Mouse (Mus musculus): ENCODE measurements at regions not wholly inside any gene's neighbourhood (a gene's known extent, or its start where the extent isn't known, plus 50 kb on each side); places are given as distances from the start of the nearest gene placed in this dataset.
A peak's percentile ranks its signal among the peaks of the same experiment; 100 is the strongest.

GRCm38 (mm10) chr3:18928401-18929104 lies 699.9 kb downstream of the 1700064H15Rik start:
- Histone ChIP-seq H3K9ac (replicated peaks; ENCODE audit: low read depth, low read length) (no peak overlapping the region), H3K4me2 (ENCODE audit: low read length) (no peak overlapping the region), H3K27ac (ENCODE audit: low read length) (no peak overlapping the region), H3K27me3 (replicated peaks; ENCODE audit: control insufficient read depth, insufficient read depth, low read length) (no peaks in the 10 kb centered on the region), H3K9me3 (ENCODE audit: control insufficient read depth, low read length) (no peaks in the 10 kb centered on the region), H3K36me3 (ENCODE audit: control insufficient read depth, insufficient read depth) (no peaks in the 10 kb centered on the region), H3K4me3 (replicated peaks; ENCODE audit: low read length) (no peak overlapping the region), H3K4me1 (replicated peaks; ENCODE audit: control insufficient read depth, insufficient read depth, low read length) (peaks cover 5% of the 10 kb centered on the region)
- no peak for ATAC-seq
- WGBS = 78% methylated on average over 3 of the region's 3 CpGs

DNA sequence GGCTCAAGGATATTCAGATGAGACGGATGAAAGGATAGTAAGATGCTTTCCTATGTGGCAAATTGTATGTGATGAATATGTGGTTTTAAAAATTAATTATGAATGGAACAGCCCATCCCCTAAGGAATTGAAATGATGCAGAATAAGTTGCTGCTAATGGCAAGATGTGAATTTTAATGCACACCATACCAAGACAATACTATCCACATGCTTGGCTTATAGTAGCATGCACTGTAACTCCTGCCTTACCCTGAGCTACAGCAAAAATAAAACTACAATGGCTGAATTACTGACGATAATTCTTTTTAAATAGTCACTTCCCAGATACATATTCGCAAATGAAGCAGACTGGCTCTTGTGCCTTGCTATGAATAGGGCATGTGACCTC lies 699.4 kb downstream of the 1700064H15Rik start:
- WGBS = 85% methylated on average over 3 of the region's 3 CpGs
- no peaks in the 10 kb centered on the region for H3K27me3 ChIP-seq (replicated peaks; ENCODE audit: control insufficient read depth, insufficient read depth, low read length)
- no peak for ATAC-seq
- H3K27ac ChIP-seq (ENCODE audit: low read length) = no peak overlapping the region
- no peak overlapping the region for H3K4me3 ChIP-seq (replicated peaks; ENCODE audit: low read length)
- no peak overlapping the region for H3K9ac ChIP-seq (replicated peaks; ENCODE audit: low read depth, low read length)
- peaks cover 8% of the 10 kb centered on the region for H3K4me1 ChIP-seq (replicated peaks; ENCODE audit: control insufficient read depth, insufficient read depth, low read length)
- H3K36me3 ChIP-seq (ENCODE audit: control insufficient read depth, insufficient read depth) = no peaks in the 10 kb centered on the region
- H3K4me2 ChIP-seq (ENCODE audit: low read length) = no peak overlapping the region
- no peaks in the 10 kb centered on the region for H3K9me3 ChIP-seq (ENCODE audit: control insufficient read depth, low read length)

GRCm38 (mm10) chr3:18932983-18933726 lies 695.3 kb downstream of the 1700064H15Rik start:
- H3K9ac ChIP-seq (replicated peaks; ENCODE audit: low read depth, low read length) = no peak overlapping the region
- ATAC-seq = peak; percentile 79
- 47% methylated on average over 13 of the region's 13 CpGs for WGBS
- H3K9me3 ChIP-seq (ENCODE audit: control insufficient read depth, low read length) = no peaks in the 10 kb centered on the region
- H3K4me3 ChIP-seq (replicated peaks; ENCODE audit: low read length) = no peak overlapping the region
- H3K4me2 ChIP-seq (ENCODE audit: low read length) = no peak overlapping the region; the same call in 1 of the 2 replicates
- H3K36me3 ChIP-seq (ENCODE audit: control insufficient read depth, insufficient read depth) = no peaks in the 10 kb centered on the region
- H3K27me3 ChIP-seq (replicated peaks; ENCODE audit: control insufficient read depth, insufficient read depth, low read length) = no peaks in the 10 kb centered on the region
- H3K4me1 ChIP-seq (replicated peaks; ENCODE audit: control insufficient read depth, insufficient read depth, low read length) = peaks cover 8% of the 10 kb centered on the region
- peak overlapping the region; percentile 79 for H3K27ac ChIP-seq (ENCODE audit: low read length)

DNA sequence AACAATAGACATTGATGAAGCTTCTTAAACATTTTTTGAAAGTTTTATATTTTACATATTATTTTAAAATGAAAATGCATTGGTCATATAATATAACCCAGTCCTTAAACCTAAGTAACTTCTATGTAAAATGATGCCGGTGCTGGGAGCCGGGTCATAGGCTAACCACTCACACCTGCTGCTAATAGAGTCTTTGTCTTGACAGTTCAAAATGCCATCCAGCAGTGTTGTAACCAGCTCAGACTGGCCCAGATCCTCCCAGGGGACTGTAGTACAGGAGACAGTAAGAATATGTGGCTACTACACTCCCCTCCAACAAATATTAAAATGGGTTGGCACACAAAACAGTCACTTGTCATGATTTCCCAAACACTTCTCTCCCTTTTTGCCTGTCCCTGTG lies 693.6 kb downstream of the 1700064H15Rik start:
- Histone ChIP-seq H3K36me3 (ENCODE audit: control insufficient read depth, insufficient read depth) (no peaks in the 10 kb centered on the region), H3K27ac (ENCODE audit: low read length) (no peak overlapping the region), H3K27me3 (replicated peaks; ENCODE audit: control insufficient read depth, insufficient read depth, low read length) (no peaks in the 10 kb centered on the region), H3K9ac (replicated peaks; ENCODE audit: low read depth, low read length) (no peak overlapping the region), H3K4me3 (replicated peaks; ENCODE audit: low read length) (no peak overlapping the region), H3K4me2 (ENCODE audit: low read length) (no peak overlapping the region), H3K9me3 (ENCODE audit: control insufficient read depth, low read length) (no peaks in the 10 kb centered on the region), H3K4me1 (replicated peaks; ENCODE audit: control insufficient read depth, insufficient read depth, low read length) (peaks cover 8% of the 10 kb centered on the region)
- no peak for ATAC-seq
- WGBS = 93% methylated on average over 2 of the region's 2 CpGs

DNA sequence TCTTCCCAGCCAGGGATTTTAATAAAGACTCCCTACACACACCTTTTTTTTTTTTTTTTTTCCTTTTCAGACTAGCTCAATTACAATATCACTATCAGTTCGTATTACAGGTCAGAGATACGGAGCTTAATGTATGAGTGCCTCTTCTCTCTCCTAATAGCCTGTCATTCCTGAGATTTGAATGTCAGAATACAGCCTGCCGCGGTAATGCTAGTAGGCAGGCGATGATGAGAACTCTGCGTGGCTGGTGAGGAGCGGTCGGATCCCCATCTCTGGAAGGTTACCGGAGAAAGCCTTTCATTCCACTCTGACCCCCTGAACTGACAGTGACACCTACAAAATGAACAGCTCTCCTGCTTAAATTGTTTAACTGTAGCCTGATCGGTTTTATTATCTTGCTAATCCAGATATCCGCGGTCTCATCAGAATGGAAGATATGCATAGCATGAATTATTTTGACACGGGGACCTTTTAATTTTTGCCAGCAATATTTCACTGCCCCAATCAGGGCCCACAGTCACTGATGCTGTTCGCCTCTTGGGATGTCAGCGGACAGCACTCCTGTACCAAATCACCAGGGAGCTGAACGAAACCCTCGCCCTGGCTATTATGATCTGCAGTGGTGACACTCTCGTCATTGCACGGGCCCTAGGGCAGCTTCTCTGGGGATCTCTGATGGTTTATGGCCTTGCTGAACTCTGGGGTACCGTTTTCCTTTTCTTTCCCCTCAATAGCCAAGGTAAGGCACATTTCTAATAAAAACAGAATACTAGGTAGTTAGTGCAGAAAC lies 690.9 kb downstream of the 1700064H15Rik start:
- H3K4me3 ChIP-seq (replicated peaks; ENCODE audit: low read length) = no peak overlapping the region
- WGBS = 86% methylated on average over 20 of the region's 20 CpGs
- no peak overlapping the region for H3K9ac ChIP-seq (replicated peaks; ENCODE audit: low read depth, low read length)
- H3K36me3 ChIP-seq (ENCODE audit: control insufficient read depth, insufficient read depth) = no peaks in the 10 kb centered on the region
- no peak for ATAC-seq
- H3K4me2 ChIP-seq (ENCODE audit: low read length) = no peak overlapping the region
- H3K9me3 ChIP-seq (ENCODE audit: control insufficient read depth, low read length) = no peaks in the 10 kb centered on the region
- H3K4me1 ChIP-seq (replicated peaks; ENCODE audit: control insufficient read depth, insufficient read depth, low read length) = peaks cover 18% of the 10 kb centered on the region
- H3K27me3 ChIP-seq (replicated peaks; ENCODE audit: control insufficient read depth, insufficient read depth, low read length) = no peaks in the 10 kb centered on the region
- H3K27ac ChIP-seq (ENCODE audit: low read length) = no peak overlapping the region

DNA sequence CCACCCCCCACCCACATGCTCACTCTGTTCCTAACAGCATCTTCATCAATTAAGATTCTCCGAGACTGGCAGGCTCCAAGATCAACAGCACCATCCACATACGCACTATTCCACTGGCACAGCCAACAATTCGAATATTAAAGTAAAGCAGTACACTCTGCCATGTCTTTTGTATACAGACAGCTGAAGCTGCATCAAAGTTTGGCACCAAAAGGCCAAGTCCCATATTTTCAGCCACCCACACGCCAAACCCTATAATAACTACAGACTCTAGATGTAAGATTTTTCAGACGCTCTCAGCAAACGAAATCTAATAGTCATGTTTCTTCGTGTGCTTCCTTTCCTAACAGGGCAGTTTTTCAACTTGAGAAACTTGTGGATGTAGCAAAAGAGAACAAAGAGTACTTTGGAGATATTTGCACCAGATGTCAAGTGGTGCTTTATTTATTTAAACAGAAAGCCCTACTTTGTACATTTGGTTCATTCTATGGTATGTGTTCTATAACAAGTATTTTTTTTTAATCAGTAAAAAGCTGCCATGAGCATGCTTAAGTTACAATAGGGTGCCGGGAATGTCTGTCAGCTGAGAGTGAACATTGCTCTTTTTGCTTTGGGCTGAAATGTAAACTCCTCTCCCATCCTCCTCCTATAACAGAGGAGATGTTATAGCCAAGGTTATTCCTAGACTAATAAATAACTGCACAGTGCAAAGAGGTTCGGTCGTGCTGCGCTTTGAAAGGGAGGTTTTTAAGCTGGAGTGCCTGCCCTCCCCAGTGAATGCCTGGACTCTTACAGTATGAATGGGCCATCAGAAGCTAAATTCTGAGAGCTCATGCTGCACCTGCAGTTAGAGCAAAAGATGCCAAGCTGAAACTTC lies 686.9 kb downstream of the 1700064H15Rik start:
- ATAC-seq = peak; percentile 95
- peak overlapping the region; percentile 80 for H3K27ac ChIP-seq (ENCODE audit: low read length)
- H3K4me3 ChIP-seq (replicated peaks; ENCODE audit: low read length) = no peak overlapping the region
- no peaks in the 10 kb centered on the region for H3K36me3 ChIP-seq (ENCODE audit: control insufficient read depth, insufficient read depth)
- no peak overlapping the region for H3K9ac ChIP-seq (replicated peaks; ENCODE audit: low read depth, low read length)
- H3K4me1 ChIP-seq (replicated peaks; ENCODE audit: control insufficient read depth, insufficient read depth, low read length) = peaks cover 10% of the 10 kb centered on the region; the same call in 1 of the 2 replicates
- WGBS = 46% methylated on average over 11 of the region's 11 CpGs
- H3K9me3 ChIP-seq (ENCODE audit: control insufficient read depth, low read length) = no peaks in the 10 kb centered on the region
- H3K4me2 ChIP-seq (ENCODE audit: low read length) = no peak overlapping the region
- no peaks in the 10 kb centered on the region for H3K27me3 ChIP-seq (replicated peaks; ENCODE audit: control insufficient read depth, insufficient read depth, low read length)

- Histone ChIP-seq H3K36me3 (ENCODE audit: control insufficient read depth, insufficient read depth) (no peaks in the 10 kb centered on the region), H3K9ac (replicated peaks; ENCODE audit: low read depth, low read length) (no peak overlapping the region), H3K4me1 (replicated peaks; ENCODE audit: control insufficient read depth, insufficient read depth, low read length) (no peaks in the 10 kb centered on the region), H3K27me3 (replicated peaks; ENCODE audit: control insufficient read depth, insufficient read depth, low read length) (no peaks in the 10 kb centered on the region), H3K4me3 (replicated peaks; ENCODE audit: low read length) (no peak overlapping the region), H3K27ac (ENCODE audit: low read length) (no peak overlapping the region), H3K9me3 (ENCODE audit: control insufficient read depth, low read length) (no peaks in the 10 kb centered on the region), H3K4me2 (ENCODE audit: low read length) (no peak overlapping the region)
- whole genome bisulfite sequencing = 85% methylated on average over 1 of the region's 1 CpGs
- ATAC-seq = no peak
Observed at GRCm38 (mm10) chr3:18960341-18960740, 668.1 kb downstream of the 1700064H15Rik start.

GRCm38 (mm10) chr3:18988662-18989061 lies 639.8 kb downstream of the 1700064H15Rik start:
- H3K36me3 ChIP-seq (ENCODE audit: control insufficient read depth, insufficient read depth) = no peaks in the 10 kb centered on the region
- no peaks in the 10 kb centered on the region for H3K9me3 ChIP-seq (ENCODE audit: control insufficient read depth, low read length)
- H3K27me3 ChIP-seq (replicated peaks; ENCODE audit: control insufficient read depth, insufficient read depth, low read length) = no peaks in the 10 kb centered on the region
- 44% methylated on average over 3 of the region's 3 CpGs for WGBS
- H3K4me1 ChIP-seq (replicated peaks; ENCODE audit: control insufficient read depth, insufficient read depth, low read length) = 0 out of 2 replicates have a peak, but pooled peaks cover 2% of the 10 kb centered on the region
- no peak for ATAC-seq
- no peak overlapping the region for H3K4me2 ChIP-seq (ENCODE audit: low read length)
- H3K9ac ChIP-seq (replicated peaks; ENCODE audit: low read depth, low read length) = no peak overlapping the region
- no peak overlapping the region for H3K4me3 ChIP-seq (replicated peaks; ENCODE audit: low read length)
- no peak overlapping the region for H3K27ac ChIP-seq (ENCODE audit: low read length)

Data from forebrain, embryonic 16.5 days (tissue).